In genomic region chr19:23652644-23653043, GRCm38 (mm10) we compare ENCODE assay signal across 7 mouse cellular contexts. TPM values are rescaled to one million over a fixed set of nuclear protein-coding genes. Genes with fewer than 3 reads are reported as not detected.
DNase-seq lines count a peak whose midpoint lies in the region; ATAC-seq and TF ChIP-seq lines count a peak whose summit lies in the region.

TSS of gene 1700028P14Rik (minus strand) at chr19:23652812.

- H3K4me3 ChIP-seq in embryonic facial prominence, embryonic 14.5 days (ENCODE audit: low read depth, low read length) = peak within 1 kb of the TSS; percentile 13; the same call in 1 of the 2 replicates
- peak within 1 kb of the TSS; percentile 11 to 24; a peak in 2 of 4 replicates for H3K4me3 ChIP-seq in heart, embryonic 14.5 days (ENCODE audit: control insufficient read depth in 1 of 2, insufficient read depth in 1 of 2, low read depth in 1 of 2, low read length in 2 of 2)
- H3K4me3 ChIP-seq in kidney, embryonic 15.5 days (replicated peaks) = peak within 1 kb of the TSS; percentile 20
- no peak within 1 kb of the TSS for H3K4me3 ChIP-seq in liver, embryonic 14.5 days (ENCODE audit: insufficient read depth in 1 of 2, low read depth in 2 of 2, low read length in 2 of 2)
- H3K4me3 ChIP-seq in neural tube, embryonic 14.5 days (ENCODE audit: low read depth, low read length) = peak within 1 kb of the TSS; percentile 11; the same call in 1 of the 2 replicates

- TF ChIP-seq CTCF in liver, embryonic 14.5 days (IDR thresholded peaks at IDR 0.05; ENCODE audit: low read depth) = no peak

- H3K27ac ChIP-seq in embryonic facial prominence, embryonic 14.5 days (replicated peaks; ENCODE audit: low read depth, low read length) = no peak within 1 kb of the TSS
- H3K27ac ChIP-seq in heart, embryonic 14.5 days (replicated peaks in 1 of 2; ENCODE audit: control insufficient read depth in 1 of 2, insufficient read depth in 1 of 2, low read depth in 2 of 2, low read length in 2 of 2) = no peak within 1 kb of the TSS
- no peak within 1 kb of the TSS for H3K27ac ChIP-seq in kidney, embryonic 15.5 days
- no peak within 1 kb of the TSS for H3K27ac ChIP-seq in liver, embryonic 14.5 days
- no peak within 1 kb of the TSS for H3K27ac ChIP-seq in neural tube, embryonic 14.5 days (ENCODE audit: low read depth, low read length)

- DNase-seq in cerebellum, adult 11-12 months = peak; percentile 15
- peak; percentile 66 for DNase-seq in embryonic facial prominence, embryonic 14.5 days (ENCODE audit: low spot score)
- peak in 2 of 3 experiments; percentile 0 to 12 for DNase-seq in liver, embryonic 14.5 days (ENCODE audit: low read depth in 3 of 3, low spot score in 3 of 3)

- no peaks in the 10 kb centered on the region for H3K36me3 ChIP-seq in embryonic facial prominence, embryonic 14.5 days (ENCODE audit: control insufficient read depth, insufficient read depth, low read length)
- no peaks in the 10 kb centered on the region for H3K36me3 ChIP-seq in heart, embryonic 14.5 days (ENCODE audit: control insufficient read depth, insufficient read depth, low read length)
- no peaks in the 10 kb centered on the region for H3K36me3 ChIP-seq in kidney, embryonic 15.5 days
- no peaks in the 10 kb centered on the region for H3K36me3 ChIP-seq in liver, embryonic 14.5 days (replicated peaks; ENCODE audit: control insufficient read depth, insufficient read depth, low read depth)
- H3K36me3 ChIP-seq in neural tube, embryonic 14.5 days (ENCODE audit: control insufficient read depth, insufficient read depth, low read length) = no peaks in the 10 kb centered on the region

- peak; percentile 89 for ATAC-seq in embryonic facial prominence, embryonic 14.5 days (ENCODE audit: low read depth)
- no peak for ATAC-seq in heart, embryonic 14.5 days (ENCODE audit: insufficient number of reproducible peaks, insufficient read depth, low FRiP score, low read depth)
- peak; percentile 95 for ATAC-seq in kidney, embryonic 15.5 days (replicated peaks; ENCODE audit: low FRiP score)
- ATAC-seq in liver, embryonic 14.5 days (ENCODE audit: insufficient read depth) = no peak
- peak; percentile 91 for ATAC-seq in neural tube, embryonic 14.5 days (ENCODE audit: low read depth)
- no peak for ATAC-seq in inflammation-experienced regulatory T-cells, adult 6 months

- no peaks in the 10 kb centered on the region for H3K9me3 ChIP-seq in embryonic facial prominence, embryonic 14.5 days (ENCODE audit: control insufficient read depth, low read length)
- H3K9me3 ChIP-seq in heart, embryonic 14.5 days (ENCODE audit: control insufficient read depth, low read length) = no peaks in the 10 kb centered on the region
- no peaks in the 10 kb centered on the region for H3K9me3 ChIP-seq in kidney, embryonic 15.5 days (replicated peaks)
- no peaks in the 10 kb centered on the region for H3K9me3 ChIP-seq in liver, embryonic 14.5 days (ENCODE audit: control insufficient read depth, low read length)
- no peaks in the 10 kb centered on the region for H3K9me3 ChIP-seq in neural tube, embryonic 14.5 days (ENCODE audit: control insufficient read depth, low read length)

- no peaks in the 10 kb centered on the region for H3K27me3 ChIP-seq in embryonic facial prominence, embryonic 14.5 days (replicated peaks; ENCODE audit: control insufficient read depth, insufficient read depth, low read length)
- H3K27me3 ChIP-seq in heart, embryonic 14.5 days (ENCODE audit: control insufficient read depth, insufficient read depth, low read length) = no peaks in the 10 kb centered on the region
- 0 out of 2 replicates have a peak, but pooled peaks cover 2% of the 10 kb centered on the region for H3K27me3 ChIP-seq in kidney, embryonic 15.5 days
- H3K27me3 ChIP-seq in liver, embryonic 14.5 days (ENCODE audit: control insufficient read depth, insufficient read depth, low read length) = no peaks in the 10 kb centered on the region
- no peaks in the 10 kb centered on the region for H3K27me3 ChIP-seq in neural tube, embryonic 14.5 days (ENCODE audit: control insufficient read depth, insufficient read depth, low read length)

- peak within 1 kb of the TSS; percentile 42 for H3K4me2 ChIP-seq in embryonic facial prominence, embryonic 14.5 days (ENCODE audit: low read depth, low read length)
- H3K4me2 ChIP-seq in heart, embryonic 14.5 days (ENCODE audit: low read length) = peak within 1 kb of the TSS; percentile 48
- peak within 1 kb of the TSS; percentile 51 for H3K4me2 ChIP-seq in kidney, embryonic 15.5 days
- no peak within 1 kb of the TSS for H3K4me2 ChIP-seq in liver, embryonic 14.5 days (ENCODE audit: low read depth)
- H3K4me2 ChIP-seq in neural tube, embryonic 14.5 days (ENCODE audit: low read depth, low read length) = peak within 1 kb of the TSS; percentile 16; the same call in 1 of the 2 replicates

- no peak within 1 kb of the TSS for H3K9ac ChIP-seq in embryonic facial prominence, embryonic 14.5 days (ENCODE audit: low read depth, low read length)
- H3K9ac ChIP-seq in heart, embryonic 14.5 days (ENCODE audit: low read length) = no peak within 1 kb of the TSS
- H3K9ac ChIP-seq in kidney, embryonic 15.5 days = no peak within 1 kb of the TSS
- no peak within 1 kb of the TSS for H3K9ac ChIP-seq in liver, embryonic 14.5 days (replicated peaks)
- no peak within 1 kb of the TSS for H3K9ac ChIP-seq in neural tube, embryonic 14.5 days (replicated peaks; ENCODE audit: low read depth, low read length)

- 5% methylated on average over 13 of the region's 13 CpGs for WGBS in embryonic facial prominence, embryonic 14.5 days
- 5% methylated on average over 13 of the region's 13 CpGs for WGBS in heart, embryonic 14.5 days
- 6% methylated on average over 13 of the region's 13 CpGs for WGBS in kidney, embryonic 15.5 days
- WGBS in liver, embryonic 14.5 days (ENCODE audit: insufficient replicate concordance) = 8% methylated on average over 13 of the region's 13 CpGs
- 5% methylated on average over 13 of the region's 13 CpGs for WGBS in neural tube, embryonic 14.5 days

- no peak for TF ChIP-seq EP300 in liver, embryonic 14.5 days (IDR thresholded peaks at IDR 0.05; ENCODE audit: low read depth)

- H3K4me1 ChIP-seq in embryonic facial prominence, embryonic 14.5 days (ENCODE audit: control insufficient read depth, insufficient read depth, low read length) = no peaks in the 10 kb centered on the region
- peaks cover 0 to 3% of the 10 kb centered on the region in 2 experiments; a peak in 1 of 4 replicates for H3K4me1 ChIP-seq in heart, embryonic 14.5 days (ENCODE audit: control insufficient read depth in 2 of 2, insufficient read depth in 2 of 2, low read length in 2 of 2)
- H3K4me1 ChIP-seq in kidney, embryonic 15.5 days = peaks cover 8% of the 10 kb centered on the region; the same call in 1 of the 2 replicates
- H3K4me1 ChIP-seq in liver, embryonic 14.5 days (replicated peaks; ENCODE audit: control insufficient read depth in 2 of 2, insufficient read depth in 2 of 2, low read length in 1 of 2) = no peaks in the 10 kb centered on the region
- H3K4me1 ChIP-seq in neural tube, embryonic 14.5 days (ENCODE audit: control insufficient read depth, insufficient read depth, low read length) = no peaks in the 10 kb centered on the region

RNA-seq across cellular contexts. Expression of gene 1700028P14Rik, which starts in this region (rescaled TPM):
- 1.4 and 2.8 TPM in 2 replicates for polyA plus RNA-seq in embryonic facial prominence, embryonic 14.5 days (2014; fragmentation: Nextera tagmentation; extraction: Ambion mirVana)
- polyA plus RNA-seq in heart, embryonic 14.5 days (2014; fragmentation: Nextera tagmentation; extraction: Ambion mirVana) = not detected in 2 replicates
- 0.32 and 0.36 TPM in 2 replicates for polyA plus RNA-seq in kidney, embryonic 15.5 days (2015; fragmentation: Nextera tagmentation; extraction: Ambion mirVana)
- polyA plus RNA-seq in liver, embryonic 14.5 days (2012; rRNA removed) = not detected in 2 replicates
- polyA plus RNA-seq in liver, embryonic 14.5 days (2014; fragmentation: Nextera tagmentation; extraction: Ambion mirVana) = not detected in 2 replicates
- polyA plus RNA-seq in neural tube, embryonic 14.5 days (2014; fragmentation: Nextera tagmentation; extraction: Ambion mirVana) = 0.32 and 1.6 TPM in 2 replicates
- not detected for polyA plus RNA-seq in inflammation-experienced regulatory T-cells, adult 6 months (2017; shearing (Covaris generic))

Comparison
In these comparisons a context has a peak if more than half of its experiments do, and no peak if none do; other contexts are left out.
1. Peak in ATAC-seq, H3K4me3 ChIP-seq and H3K4me2 ChIP-seq in kidney, embryonic 15.5 days; RNA of the gene not detected or under 1 TPM.
2. Peak in DNase-seq in liver, embryonic 14.5 days; RNA of the gene not detected or under 1 TPM.
3. DNase-seq: peak in every context shown above with its lines; median percentile 66 in embryonic facial prominence, embryonic 14.5 days; 15 in cerebellum, adult 11-12 months; 6 in liver, embryonic 14.5 days.
4. ATAC-seq: peak in embryonic facial prominence, embryonic 14.5 days (single experiment) and neural tube, embryonic 14.5 days (single experiment); none in heart, embryonic 14.5 days (single experiment), liver, embryonic 14.5 days (single experiment) and inflammation-experienced regulatory T-cells, adult 6 months (single experiment).
5. H3K4me3 ChIP-seq: peak in embryonic facial prominence, embryonic 14.5 days (single experiment), heart, embryonic 14.5 days (2 of 2) and neural tube, embryonic 14.5 days (single experiment); none in liver, embryonic 14.5 days (0 of 2).